Mouse (Mus musculus) embryonic fibroblast, embryonic 13.5 days (primary cell): ENCODE data around the gene Creb3l2.
A peak's percentile ranks its signal among the peaks of the same experiment; 100 is the strongest.

Source experiments
- CTCF ChIP-seq: IDR thresholded peaks from 2 replicates; pipeline ENCODE4 v1.5.1; 2011; ENCODE audit warnings: mild to moderate bottlenecking, control low read depth, low read length, moderate library complexity, borderline replicate concordance; ENCODE audit not compliant: insufficient read depth
- POLR2A ChIP-seq: IDR thresholded peaks from 2 replicates; pipeline ENCODE4 v1.6.1; 2011; ENCODE audit warnings: low read depth, mild to moderate bottlenecking, control low read depth, low read length, moderate library complexity

GRCm38 (mm10) chr6:37440491-37441250 lies 1.3 kb downstream of the Creb3l2 start:
- TF ChIP-seq POLR2A (peak; percentile 19; the same call in 1 of the 2 replicates), CTCF (no peak)
